Mouse (Mus musculus) layer of hippocampus, adult 8-10 months (tissue): ENCODE data around the gene Siglece. TPM values are rescaled to one million over a fixed set of nuclear protein-coding genes. Genes with fewer than 3 reads are reported as not detected.
"Not testable (repeated sequence)": the region's sequence is repeated elsewhere in the genome, so short reads cannot be mapped to it uniquely, and the experiment has no call there.

Experiments
- DNase-seq, 2 experiments: peaks; one replicate each; pipeline ENCODE4 v3.0.0; 2022; ENCODE audit warnings: low spot score in 2 of 2
- total RNA-seq, 4 experiments: library from RNA; stranded (reverse); gene quantifications; 2 replicates each; pipeline ENCODE4 v1.2.4; 2022

Siglece gene
- 1 to 10 TPM; 1.3 to 2.6 (median 1.5) TPM for total RNA-seq

DNA sequence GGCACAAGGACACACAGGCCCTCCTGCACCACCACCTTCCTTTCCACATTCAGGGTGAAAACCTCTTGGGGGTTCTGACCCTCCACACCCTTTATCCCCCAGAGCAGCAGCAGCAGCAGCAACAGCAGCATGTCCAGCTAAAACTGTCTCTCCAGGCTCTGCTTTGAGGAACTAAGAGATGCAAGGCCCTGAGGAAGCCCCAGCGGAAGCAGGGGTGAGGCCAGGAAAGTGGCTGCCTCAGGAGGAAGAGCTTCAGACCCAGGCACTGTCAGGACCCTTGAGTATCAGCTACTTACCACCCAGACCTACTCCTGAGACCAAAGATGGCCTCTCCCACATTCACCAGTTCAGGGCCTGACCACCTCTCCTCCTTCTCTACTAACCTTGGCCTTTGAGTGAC, at the start of gene Siglece:
Siglece (minus strand) TSS at position 160 of the 400 bp plus-strand sequence.
- no peak for DNase-seq

DNA sequence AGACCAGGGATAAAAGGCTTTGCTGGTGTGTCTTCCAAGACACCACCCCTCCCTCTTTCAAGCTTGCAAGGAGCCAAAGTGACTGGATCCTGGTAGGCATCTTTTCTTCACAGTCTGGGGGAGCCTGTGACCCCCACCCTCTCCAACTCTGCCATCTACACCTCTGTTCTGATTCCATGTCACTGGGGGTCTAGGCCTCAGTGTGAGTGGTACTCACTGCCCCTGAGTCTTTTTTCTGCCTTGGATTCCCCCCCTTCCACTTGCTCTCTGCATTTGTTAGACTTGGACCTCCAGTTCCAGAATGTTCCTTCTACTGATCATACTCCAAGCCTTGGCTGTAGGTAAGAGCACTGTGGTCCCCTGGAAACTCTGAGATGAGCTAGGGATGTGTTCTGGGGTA, 30.2 kb upstream of the Siglece start, which contains the start of gene Klk14:
Klk14 (plus strand) TSS at position 301 of the 400 bp plus-strand sequence.
- DNase-seq: no peak

DNA sequence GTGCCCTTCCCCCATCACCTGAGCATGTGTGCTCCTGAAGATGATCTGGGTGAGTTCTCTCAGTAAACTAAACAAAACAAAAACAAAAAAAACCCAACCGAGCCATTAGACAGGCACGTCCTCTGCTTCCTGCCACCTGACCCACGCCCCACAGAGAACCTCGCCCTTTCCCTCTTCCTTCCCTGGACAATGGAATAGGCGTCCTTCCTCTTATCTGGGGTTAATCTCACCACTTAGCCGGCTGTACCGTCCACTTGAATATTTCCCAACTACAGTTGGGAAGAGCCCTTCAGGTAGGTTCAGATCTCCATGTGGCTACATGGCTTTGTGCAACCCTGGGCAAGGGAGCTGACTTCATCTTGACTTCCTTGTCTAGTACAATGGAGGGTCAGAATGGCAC, 25.1 kb upstream of the Siglece start:
- DNase-seq: no peak

DNA sequence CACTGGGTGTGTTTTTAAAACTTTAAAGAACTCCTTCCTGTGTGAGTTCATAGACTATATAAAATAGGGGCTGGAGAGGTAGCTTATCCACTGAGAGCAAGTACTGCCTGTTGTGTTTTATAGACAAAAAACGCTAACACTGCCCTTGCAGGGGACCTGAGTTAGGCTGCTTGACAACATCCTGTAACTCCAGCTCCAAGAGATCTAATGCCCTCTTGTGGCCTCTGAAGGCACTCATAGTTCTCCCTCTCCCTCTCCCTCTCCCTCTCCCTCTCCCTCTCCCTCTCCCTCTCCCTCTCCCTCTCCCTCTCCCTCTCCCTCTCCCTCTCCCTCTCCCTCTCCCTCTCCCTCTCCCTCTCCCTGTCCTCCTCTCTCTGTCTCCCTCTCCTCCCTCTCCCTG, 22.6 kb upstream of the Siglece start:
- not testable (repeated sequence) for DNase-seq

DNA sequence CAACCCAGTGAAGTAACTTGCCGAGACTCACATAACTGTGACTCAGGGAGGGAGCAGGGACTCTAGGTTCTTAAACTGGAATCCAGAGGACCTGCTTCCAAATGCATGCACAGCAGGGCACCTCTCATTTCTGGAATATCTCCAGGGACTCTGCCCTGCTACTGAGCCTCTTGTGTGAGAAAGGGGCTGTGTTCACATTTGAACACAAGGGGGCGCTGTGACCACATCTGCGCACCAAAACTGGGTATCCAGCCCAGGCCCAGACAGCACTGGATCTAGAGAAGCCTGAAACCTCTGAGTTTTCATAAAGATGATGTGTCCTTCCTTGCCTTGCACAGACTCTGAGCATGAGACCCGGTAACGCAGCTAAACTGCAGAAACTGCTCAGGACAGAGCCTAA, 21.0 kb upstream of the Siglece start:
- peak; percentile 38 to 71 for DNase-seq

DNA sequence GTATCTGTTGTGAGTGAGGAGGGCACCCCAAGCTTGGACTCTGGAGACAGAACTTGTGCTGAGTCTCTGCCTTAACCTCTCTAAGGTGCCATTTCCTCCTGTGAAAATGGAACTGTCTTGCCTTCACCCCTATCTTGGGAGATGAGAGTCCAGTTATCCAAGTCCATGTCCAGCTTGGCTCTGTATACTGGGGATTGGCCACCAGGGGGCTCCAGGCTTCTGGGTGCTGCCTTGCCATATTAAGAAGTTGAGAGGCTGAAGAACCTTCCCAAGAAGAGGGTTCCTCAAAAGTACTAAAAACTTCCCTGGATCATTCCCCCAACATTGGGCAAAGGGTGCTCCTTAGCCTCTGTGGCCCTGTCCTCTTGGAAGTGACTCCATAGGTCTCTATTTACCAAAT, 18.6 kb upstream of the Siglece start:
- peak in 1 of 2 experiments; percentile 43 for DNase-seq

DNA sequence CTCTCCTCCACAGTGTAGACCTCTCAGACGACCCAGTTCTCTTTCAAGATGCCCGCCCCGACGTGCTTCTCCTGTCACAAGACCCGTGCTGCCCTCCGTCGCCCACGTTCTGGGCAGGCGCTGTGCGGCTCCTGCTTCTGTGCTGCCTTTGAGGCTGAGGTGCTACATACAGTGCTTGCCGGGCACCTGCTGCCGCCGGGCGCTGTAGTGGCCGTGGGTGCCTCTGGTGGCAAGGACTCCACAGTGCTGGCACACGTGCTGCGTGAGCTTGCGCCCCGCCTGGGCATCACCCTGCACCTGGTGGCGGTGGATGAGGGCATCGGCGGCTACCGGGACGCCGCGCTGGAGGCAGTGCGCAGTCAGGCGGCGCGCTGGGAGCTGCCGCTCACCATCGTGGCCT, 15.1 kb upstream of the Siglece start:
- no peak for DNase-seq

DNA sequence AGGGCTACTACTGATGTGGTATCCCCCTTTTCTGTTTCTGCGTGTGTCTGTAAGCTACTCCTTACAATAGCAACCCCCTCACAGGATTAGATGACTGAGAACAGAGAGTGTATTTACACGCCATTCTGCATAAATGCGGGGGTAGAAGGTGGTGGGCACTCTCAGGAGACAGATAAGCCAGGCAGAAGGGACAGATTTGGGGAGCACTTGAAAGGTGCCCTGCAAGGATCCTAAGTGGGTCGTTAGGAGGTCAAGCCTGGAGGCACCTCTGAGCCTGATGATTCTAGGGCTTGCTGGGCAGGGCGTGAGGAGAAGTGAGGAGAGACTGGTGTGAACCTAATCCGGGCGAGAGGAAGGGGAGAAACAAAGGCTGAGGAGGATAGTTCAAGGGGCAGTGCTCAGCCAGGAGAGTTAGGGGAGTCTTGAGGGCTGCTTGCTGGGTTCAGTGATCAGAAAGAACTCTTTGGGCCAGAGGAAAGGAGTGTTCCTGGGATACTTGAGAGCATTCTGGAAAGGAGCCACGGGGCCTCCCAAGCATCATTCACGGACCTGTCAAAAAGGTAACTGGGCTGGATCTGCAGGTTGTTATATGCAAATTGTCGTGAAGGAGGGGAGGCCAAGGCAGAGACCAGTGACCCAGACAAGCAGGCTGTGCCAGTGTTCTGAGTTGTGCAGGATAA, 12.8 kb upstream of the Siglece start:
- no peak for DNase-seq

DNA sequence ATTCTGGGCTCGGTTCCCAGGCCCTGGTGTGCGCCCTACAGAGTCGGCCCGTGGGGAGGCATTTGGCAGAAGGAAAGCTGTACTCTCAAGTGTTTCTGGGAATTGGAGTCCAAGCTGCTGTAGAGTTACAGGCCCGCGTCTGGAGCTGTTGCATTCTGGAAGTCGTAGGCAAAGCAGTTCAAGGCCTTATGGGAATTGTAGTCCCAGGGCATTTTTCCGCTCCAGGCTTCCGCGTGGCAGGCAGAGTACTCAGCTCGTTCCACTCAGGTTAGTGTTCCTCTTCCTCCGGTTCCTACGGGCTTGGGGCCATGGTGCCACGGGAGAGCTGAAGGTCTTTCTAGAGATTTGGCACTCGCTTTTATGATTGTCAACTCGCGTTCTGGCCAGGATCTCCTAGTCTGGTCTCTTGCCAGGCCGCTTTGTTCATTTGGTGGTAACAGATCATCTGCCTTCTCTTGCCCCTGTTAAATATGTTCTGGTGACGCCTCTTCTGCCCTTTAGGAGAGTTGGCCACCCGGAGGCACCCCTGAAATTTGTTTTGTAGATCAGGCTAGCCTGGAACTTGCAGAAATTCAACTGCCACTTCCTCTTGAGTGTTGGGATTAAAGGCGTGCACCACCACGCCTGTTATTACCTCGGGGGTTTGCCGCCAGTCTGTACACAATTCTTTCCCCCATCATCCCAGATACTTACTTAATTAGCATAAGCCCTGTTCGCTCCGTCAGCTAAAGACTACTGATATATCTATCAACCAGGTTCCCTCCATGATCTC, 12.0 kb upstream of the Siglece start, which contains the start of gene Ctu1:
Ctu1 (plus strand) TSS at position 208 of the 772 bp plus-strand sequence.
- peak; percentile 93 to 95 for DNase-seq

DNA sequence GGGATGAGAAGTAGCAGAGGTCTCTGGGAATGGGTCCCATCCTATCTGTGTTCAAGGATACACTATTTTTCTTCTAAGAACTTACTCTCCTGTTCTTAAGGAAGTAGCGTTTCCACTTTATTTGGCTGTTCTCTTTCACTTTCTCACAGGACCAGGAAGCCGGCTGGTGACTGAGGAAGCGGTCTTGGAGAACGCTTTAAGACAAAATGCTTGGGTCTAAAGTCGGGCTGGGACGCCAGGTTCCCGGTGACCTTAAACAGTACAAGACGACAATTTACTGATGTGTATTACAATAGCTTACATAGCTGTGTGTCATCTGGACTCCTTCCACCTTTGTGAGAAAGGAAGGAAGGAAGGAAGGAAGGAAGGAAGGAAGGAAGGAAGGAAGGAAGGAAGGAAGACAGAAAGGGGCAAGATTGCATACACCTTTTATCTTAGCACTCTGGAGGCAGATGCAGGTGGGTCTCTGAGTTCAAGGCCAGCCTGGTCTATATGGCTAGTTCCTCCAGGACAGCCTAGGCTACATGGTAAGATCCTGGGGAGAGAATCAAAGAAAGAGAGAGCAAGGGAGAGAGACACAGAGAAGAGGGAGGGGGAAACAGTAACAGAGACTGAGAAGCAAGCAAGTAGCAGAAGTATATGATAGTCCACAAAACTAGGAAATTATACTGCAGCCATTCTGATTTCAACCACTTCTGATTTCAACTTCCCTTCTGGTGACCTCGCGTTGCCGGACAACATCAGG, 11.3 kb upstream of the Siglece start:
- DNase-seq: no peak

DNA sequence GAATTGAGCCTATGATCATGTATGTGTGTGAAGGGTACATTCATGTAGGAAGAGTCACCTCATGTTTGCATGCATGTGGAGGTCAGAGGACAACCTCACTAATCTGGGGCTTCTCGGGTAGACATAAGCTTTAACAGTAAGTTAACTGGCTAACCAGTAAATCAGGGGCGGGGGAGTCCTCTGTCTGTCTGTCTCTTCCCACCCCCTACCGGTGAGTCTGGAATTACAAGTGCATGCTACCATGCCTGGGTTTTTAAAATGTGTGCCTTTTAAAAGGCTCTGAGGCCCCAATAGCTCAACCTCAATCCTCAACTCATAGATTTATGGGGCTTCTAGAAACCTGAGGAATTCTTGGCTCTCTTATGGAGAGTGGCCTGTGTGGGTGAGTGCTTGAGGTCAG, 8.6 kb upstream of the Siglece start:
- DNase-seq: no peak

DNA sequence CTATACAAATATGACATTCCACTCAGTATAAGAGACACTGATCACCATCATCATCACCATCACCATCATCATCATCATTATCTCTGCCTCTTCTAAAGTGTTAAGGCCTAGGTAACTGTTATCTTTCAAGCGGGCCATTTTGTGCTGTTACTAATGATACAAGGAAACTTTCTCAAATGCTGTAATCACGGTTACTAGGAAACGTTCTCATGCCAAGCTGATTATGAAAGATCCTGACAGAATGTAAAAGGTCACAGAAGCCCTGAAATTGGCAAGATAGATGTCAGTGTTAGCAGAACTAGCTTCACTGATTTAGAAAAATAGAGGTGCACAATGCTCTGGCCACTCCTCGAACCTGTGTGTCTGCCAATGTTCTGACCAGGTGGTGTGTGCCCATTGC, 7.3 kb upstream of the Siglece start:
- not testable (repeated sequence) for DNase-seq

DNA sequence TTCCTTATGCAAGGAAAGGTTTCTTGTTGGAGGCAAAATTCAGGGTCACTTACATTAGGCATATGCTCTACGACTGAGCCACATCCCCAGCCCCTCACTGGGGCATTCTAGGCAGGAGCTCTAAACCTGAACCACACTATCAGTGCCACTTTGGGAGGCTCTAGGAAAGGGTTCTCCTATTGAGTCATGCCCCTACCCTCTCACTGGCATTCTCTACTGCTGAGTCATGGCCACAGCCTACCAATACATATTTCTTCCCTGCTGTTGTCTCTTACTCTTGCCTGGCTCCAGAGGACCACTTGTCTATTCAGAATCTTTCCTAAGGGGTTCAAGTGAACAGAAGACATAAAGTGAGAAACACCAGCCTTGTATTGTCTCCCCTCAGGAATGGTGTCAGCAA, 2.8 kb upstream of the Siglece start:
- no peak for DNase-seq

DNA sequence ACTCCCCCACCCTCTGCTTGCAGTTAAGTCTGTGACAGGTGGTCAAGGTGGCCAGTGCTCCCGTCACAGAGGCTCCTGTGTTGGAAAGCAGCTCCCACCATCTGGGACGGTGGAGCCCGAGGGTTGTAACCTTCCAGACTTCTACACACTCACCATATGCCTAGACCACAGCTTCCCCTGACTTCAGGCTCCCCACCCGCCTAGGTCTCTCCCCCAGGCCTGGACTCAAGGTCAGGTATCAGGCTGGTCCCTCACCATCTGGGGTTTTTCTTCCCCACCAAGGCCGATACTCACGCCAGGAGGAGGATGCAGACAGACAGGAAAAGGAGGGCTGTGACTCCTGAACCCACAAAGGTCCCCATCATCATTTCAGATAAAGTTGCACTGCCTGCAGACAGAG, 3.7 kb downstream of the Siglece start:
- DNase-seq: no peak

DNA sequence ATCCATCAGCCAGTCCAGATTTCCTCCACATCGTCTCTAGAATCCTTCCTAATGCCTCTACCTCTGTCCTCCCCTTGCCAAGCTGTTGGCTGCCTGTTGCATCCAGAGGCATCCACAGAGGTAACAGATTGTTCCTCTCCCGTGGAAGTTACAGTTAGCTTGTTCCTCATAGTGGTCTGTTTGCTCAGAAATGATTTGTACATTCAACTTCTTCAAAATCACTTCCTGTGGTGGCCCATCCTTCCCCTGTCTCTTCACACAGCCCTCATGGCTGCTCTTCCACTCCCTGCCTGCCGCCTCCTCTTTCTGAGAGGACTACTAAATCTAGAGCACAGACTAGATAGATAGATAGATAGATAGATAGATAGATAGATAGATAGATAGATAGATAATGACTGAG, 5.4 kb downstream of the Siglece start:
- DNase-seq: no peak

DNA sequence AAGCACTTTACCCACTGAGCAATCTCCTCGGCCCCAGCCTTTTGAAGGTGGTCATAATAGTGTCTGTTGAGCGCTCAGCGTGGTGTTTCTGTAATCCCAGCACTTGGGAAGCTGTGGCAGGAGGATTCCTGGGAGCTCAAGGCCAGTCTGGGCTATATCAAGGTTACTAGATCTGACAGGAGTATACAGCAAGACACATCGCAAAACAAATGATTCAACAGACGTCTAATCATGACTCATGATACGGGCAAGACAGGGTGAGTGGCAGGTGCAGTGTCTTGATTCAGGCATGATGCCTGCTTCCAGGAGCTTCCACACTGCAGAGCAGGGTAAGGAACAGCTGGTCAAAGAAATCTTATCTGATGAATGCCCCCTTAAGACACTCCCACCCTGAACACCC, 7.3 kb downstream of the Siglece start:
- no peak for DNase-seq

DNA sequence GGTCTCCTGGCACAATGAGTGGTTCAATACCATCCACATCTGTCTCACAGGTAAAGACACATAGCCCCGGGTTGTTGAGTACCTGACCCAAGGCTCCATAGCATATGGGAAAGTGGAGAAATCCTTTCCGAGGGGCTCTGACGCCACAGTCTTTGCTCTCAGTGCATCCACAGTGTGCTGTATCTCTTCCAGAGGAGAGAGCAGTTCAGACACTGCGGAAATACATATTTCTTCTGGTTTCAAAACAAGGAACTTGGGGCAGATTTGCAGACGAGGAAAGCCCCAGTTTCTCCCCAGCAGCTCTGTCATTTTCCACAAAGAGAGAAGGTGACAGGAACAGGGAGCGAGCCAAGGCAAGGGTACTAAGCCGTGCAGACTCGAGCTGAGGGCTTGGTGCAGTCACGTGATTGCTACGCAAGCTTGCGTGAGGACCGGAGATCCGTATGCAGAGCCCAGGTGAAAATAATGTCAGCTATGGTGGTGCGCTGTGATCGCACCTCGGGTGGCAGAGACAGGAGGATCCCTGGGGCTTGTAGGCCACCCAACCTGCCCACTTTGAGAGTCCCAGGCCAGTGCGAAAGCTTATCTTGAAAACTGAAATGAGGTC, 16.8 kb downstream of the Siglece start:
- DNase-seq: no peak

DNA sequence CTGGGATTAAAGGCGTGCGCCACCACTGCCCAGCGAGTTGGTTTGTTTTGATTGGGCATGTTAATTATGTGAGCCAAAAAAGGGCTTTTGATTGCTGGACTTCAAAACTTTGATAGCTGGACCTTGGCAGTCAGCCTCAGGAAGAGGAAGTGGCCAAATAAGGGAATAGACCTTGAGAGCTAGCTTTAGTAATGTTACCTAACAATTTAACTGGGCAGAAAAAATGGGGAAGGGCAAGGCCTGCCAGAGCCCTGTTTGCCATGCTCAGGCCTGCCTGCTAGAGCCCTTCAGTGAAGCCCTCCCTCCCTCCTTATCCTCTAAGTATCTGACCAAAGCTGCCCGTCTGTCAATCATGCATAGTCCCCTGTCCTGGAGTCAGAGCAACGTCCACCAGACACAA, 17.4 kb downstream of the Siglece start:
- DNase-seq: no peak

DNA sequence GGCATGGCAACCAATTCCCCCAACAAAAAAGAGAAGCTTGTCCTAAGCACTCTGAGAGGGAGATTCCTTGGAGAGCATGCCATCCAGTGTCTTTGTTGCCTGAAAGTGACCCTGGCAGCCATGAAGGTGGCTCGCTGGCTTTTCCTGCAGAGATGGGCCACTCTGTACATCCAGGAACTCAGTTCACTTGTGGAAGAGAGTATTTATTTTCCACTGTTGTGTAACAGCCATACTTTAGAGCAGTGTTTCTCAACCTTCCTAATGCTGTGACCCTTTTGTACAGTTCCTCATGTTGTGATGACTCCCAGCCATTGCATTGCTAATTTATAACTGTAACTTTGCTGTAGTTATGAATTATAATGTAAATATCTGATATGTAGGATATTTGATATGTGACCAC, 22.8 kb downstream of the Siglece start:
- no peak for DNase-seq

DNA sequence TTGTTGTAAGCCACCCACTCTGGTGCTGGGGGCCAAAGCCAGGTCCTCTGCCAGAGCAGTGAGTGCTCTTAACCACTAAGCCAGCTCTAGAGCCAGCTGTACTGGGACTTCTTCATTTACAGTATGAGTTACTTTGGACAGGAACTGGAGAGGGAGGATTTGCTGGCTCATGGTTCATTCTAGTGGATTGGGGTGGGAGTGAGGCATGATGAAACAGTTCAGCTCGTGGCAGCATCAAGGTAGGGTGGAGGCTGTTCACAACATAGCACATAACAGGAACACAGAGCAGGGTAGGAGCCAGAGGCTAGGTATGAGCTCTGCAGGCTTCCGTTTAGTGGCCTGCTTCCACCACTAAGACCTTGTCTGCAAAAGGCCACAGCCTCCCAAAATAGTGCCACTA, 23.8 kb downstream of the Siglece start:
- no peak for DNase-seq

DNA sequence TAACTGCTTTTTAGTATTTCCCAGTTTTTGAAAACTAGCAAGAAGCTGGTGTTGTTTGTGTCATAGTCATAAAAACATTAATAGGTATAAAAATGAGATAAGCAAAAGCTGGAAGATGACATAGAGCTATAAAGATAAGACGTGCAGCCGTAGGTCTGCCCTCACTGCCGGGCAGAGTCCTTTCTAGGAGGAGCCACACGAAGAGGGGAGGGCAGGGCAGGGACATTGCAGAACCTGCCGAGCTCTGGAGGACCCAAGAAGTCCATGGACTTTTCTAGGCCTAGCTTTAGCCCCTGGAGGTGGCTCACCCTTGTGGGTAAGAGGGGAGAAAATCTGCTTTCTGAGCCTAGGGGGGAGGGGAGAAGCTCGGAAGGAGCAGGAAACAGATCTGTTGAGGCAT, 25.5 kb downstream of the Siglece start, which contains the start of gene Ceacam18:
Ceacam18 (plus strand) TSS at position 208 of the 400 bp plus-strand sequence.
- no peak for DNase-seq

DNA sequence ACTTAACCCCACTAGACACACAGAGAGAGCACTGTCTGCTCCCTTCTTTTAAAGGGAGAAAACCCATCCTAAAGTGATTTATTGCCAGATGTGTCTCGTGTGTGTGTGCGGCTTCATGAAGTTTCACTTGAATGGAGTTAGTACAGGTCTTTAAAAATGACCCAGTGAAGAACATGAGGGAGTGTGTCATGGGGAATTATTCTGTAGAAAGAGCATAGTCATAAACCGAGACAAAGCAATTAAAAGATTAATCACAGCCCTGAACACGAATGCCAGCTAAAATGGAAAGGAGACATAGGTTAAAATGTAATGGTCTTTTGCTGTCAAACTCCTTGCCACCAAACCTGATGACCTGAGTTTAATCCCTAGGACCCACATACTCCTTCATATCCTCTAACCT, 26.0 kb downstream of the Siglece start:
- DNase-seq: no peak
